Mouse (Mus musculus): ENCODE measurements around the gene Cdk13. TPM values are rescaled to one million over a fixed set of nuclear protein-coding genes. Genes with fewer than 3 reads are reported as not detected.

The Cdk13 gene
- polyA plus RNA-seq (2017; shearing (Covaris generic)): 10 to 100 TPM; 84.5 to 96.6 TPM

GRCm38 (mm10) chr13:17804909-17805613 is at the start of gene Cdk13:
Cdk13 (minus strand) TSS chr13:17805097.

DNA sequence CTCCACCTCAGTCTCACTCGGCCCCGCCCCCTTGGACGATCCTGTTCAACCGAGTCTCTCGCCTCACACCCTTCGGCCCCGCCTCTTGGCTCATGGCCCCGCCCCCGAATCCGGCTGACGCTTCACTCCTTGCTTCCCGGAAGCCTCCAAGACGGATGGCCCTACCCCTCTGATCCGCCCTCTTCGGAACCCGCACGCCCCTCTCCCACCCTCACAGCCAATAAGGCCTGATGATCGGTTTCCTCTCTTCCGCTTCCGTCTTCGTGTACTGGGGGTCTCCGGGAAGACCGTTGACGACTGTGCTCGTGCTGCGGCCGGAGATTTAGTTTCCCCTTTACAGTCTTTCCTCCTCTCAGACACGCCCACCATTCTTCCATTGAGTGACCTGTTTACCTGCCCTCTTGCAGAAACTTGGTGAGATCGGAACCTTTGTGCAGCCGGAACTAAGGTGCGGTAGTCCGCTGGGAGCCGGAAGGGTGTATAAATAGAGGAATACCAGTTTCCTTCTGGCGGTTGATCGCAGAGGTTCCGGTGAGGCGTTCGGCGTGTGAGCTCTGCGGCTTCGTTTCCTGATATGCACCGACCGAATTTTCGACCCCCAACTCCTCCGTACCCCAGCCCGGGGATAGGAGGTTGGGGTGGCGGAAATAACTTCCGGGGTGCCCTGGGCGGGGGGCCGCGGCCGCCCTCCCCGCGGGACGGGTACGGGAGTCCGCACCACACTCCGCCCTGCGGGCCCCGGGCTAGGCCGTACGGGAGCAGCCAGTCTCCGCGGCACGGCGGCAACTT is 109.8 kb downstream of the Cdk13 start, which contains the start of the genes Mplkip and Sugct:
Gene Mplkip (plus strand): TSS at position 282 of the 789 bp plus-strand sequence.
Gene Sugct (minus strand): TSS at position 643 of the 789 bp plus-strand sequence.

Other genes starting within 250 kb of the Cdk13 start
- gene Mplkip, start 109.9 kb downstream of the Cdk13 start, polyA plus RNA-seq (2017; shearing (Covaris generic)): 10 to 100 TPM; 66.5 to 90.2 TPM
- 1 to 10 TPM; 2.0 to 6.7 TPM for gene Sugct, start 109.5 kb downstream of the Cdk13 start, polyA plus RNA-seq (2017; shearing (Covaris generic))
- gene Rala, start 139.1 kb upstream of the Cdk13 start, polyA plus RNA-seq (2017; shearing (Covaris generic)): 10 to 100 TPM; 49.6 to 77.7 TPM
- gene Yae1d1, start 188.3 kb upstream of the Cdk13 start, polyA plus RNA-seq (2017; shearing (Covaris generic)): 10 to 100 TPM; 16.1 to 19.6 TPM

Measured in inflammation-experienced regulatory T-cells (primary cell).